Mouse (Mus musculus) cerebellum, postnatal 36 days (tissue): Measurements from ENCODE around the gene Foxb1.

Experiments
- DNase-seq, 2 experiments: peaks; one replicate each; pipeline ENCODE4 v3.0.0; 2021 to 2022; ENCODE audit warnings: mixed read lengths in 2 of 2

Foxb1 gene

GRCm38 (mm10) chr9:69756456-69756855, 4.3 kb downstream of the Foxb1 start:
- no peak for DNase-seq

DNA sequence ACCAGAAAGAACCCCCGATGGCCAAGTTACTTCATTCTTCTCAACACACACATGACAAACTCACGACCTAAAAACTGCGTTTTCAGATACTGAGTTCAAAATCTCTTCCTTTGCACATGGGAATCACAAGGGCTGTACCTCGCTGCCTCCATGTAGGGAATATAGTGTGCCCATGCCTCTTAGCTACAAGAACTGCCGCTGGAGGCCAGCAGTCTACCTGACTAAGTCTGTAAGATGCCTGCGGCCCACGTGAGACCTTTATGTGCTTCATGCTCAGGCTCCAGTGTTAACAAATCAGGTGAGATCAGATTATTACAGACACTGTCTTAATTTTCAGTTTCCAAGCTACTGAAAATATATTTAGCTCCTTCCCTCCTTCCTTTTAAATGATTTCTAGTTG, 4.7 kb downstream of the Foxb1 start:
- DNase-seq = no peak

DNA sequence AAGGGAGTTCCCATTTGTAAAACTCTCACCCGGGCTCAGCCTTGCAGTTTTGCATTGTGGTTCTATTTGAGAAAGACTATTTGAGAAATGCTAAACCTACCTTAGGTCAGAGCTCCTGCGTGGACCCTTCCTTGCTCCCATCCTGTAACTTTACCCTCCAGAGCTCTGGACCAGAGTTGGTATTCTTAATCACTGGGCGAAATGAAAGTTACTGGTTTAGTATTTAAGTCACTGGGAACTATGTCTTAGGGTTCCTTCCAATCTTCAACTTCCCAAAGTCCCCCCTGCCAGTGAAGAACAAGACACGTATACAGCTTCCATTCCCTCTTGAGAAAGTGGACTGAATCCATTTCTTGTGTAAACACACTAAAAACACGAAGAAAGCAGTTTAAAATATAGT, 5.6 kb downstream of the Foxb1 start:
- no peak for DNase-seq

- no peak for DNase-seq
Observed at GRCm38 (mm10) chr9:69754712-69755111, 6.0 kb downstream of the Foxb1 start.

- DNase-seq = no peak
Observed at GRCm38 (mm10) chr9:69754291-69754690, 6.4 kb downstream of the Foxb1 start.

- no peak for DNase-seq
Observed at GRCm38 (mm10) chr9:69747971-69748370, 12.8 kb downstream of the Foxb1 start.

DNA sequence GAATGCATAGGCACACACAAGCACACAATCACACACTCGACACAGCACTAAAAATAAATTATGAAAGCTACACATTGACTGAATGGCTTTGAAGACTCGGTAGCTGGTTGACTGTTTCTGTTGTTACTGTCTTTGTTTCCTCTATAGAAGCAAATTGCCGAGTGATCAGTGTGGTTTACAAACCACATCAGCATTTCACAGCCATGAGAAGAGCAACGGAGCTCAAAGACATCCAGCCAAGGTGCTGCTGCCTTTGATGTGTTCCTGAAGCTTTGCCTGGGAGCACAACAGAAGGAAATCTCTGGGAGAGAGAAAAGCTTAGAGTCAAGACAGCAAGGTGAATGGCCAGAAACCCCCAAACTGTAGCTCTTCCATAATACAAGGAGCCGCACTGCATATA, 32.0 kb downstream of the Foxb1 start:
- no peak for DNase-seq

DNA sequence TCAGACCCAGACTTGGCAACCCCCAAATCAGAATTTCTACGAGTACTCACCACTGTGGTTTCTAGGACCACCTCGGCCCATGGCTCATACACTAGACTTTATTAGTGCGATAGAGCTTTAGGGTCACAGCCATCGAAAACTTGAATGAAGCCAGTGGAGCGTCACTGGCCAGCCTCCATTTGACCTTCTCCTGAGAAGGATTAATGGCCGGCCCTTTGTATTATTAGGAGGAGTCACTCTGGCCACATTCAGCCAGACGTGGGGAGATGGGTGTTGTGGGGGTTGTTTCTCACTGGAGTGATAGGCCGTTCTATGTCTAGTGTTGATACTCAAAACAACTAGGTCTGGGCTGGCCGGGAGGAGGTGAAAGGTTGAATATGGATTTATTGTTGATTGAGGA, 42.3 kb downstream of the Foxb1 start:
- no peak for DNase-seq

DNA sequence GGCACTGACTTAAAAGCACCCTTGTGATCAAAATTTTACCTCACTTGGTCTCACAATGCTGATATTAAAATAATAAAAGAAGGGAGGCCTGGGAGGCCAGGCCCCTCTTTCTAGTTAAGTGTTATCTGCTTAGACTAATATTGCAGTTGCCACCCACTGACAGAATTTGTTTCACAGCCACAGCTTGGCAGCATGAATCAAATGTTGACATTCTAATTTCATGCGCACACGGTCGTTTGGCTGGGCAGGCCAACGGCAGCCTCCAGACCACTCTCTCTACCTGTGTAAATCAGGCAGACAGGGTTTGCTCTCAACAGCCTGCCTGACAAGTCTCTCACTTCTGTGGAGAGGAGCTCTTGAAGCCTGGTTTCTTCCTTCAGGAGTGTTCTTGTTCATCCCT, 44.4 kb downstream of the Foxb1 start:
- no peak for DNase-seq

GRCm38 (mm10) chr9:69715445-69715844, 45.3 kb downstream of the Foxb1 start:
- DNase-seq = no peak

DNA sequence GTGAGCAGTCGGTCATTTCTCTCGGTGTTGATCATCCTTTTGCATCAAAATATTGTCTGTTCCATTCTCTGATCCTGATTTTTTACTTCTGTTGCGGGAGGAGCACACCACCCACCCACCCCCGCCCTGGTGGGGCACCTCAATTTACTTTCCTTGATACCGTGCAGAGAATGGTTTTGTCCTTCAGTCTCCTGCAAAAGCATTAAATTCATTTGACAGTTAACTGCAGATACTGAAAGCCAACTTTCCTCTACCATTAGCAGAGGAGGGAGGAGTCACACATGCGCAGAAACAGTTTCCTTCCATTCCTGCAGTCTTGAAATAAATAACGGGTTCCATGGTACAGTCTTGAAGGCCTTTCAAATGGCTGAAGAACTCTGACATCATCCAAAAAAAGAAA, 46.4 kb downstream of the Foxb1 start:
- no peak for DNase-seq

DNA sequence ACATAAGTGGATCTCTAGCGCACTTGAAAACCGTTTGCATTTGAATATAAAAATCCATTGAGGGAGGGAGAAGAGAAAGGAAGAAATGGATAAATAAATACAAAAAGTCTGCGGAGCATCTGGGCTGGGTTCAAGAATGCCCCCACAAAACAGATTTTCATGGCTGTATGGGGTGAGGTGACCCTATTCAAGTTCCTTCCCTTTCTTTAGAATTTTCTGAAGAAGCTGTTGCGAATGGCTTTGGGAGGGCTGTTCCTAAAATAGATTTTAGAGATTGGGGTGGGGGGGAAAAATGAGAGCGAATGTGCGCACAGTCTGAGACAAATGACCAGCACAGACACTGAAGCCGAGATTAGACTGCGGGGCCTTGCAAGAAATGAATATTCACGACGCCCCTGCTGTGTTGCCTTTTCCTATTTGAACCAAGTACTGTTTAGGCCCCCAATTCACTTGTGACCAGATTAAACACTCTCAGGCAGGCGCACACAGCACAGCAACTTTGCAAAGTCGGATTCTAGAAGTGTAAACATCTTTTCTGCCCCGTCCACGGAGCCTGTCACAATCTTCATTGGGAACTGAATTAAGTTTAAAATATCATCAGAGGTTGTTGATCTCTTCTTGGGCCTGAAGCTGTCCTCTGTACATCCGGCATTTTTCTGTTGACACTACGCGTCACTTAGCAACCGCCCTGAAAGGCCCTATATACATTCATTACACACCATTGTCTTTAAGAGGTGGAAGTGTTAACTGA, 47.0 kb downstream of the Foxb1 start:
- no peak for DNase-seq

- DNase-seq = no peak
Observed at GRCm38 (mm10) chr9:69712714-69713525, 47.8 kb downstream of the Foxb1 start.
